Mouse (Mus musculus) frontal cortex, postnatal 14 days (tissue): ENCODE measurements at regions not wholly inside any gene's neighbourhood (a gene's known extent, or its start where the extent isn't known, plus 50 kb on each side); places are given as distances from the start of the nearest gene placed in this dataset.

Source experiments
- DNase-seq, 2 experiments: peaks; one replicate each; pipeline ENCODE4 v3.0.0; 2022; ENCODE audit warnings: low spot score in 2 of 2

DNA sequence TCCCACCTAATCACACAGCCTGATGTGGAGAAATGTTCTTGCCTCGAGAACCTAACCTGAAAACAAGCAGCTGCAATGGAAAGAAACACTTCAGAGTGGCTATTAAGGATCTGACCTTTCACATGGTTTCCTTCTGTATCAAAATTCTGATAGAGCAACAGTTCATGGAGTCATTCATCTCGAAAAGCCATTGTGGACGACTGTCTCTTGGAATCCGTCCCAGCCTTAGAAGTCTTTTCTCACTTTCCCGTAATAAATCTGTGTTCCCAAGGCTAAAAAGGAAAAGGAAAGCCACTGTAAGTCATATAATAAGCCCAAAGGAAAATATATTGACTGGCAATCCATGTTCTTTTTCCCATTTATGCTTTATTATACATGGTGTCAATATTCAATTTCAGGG is 291.4 kb upstream of the Nt5c1b start:
- DNase-seq: no peak

DNA sequence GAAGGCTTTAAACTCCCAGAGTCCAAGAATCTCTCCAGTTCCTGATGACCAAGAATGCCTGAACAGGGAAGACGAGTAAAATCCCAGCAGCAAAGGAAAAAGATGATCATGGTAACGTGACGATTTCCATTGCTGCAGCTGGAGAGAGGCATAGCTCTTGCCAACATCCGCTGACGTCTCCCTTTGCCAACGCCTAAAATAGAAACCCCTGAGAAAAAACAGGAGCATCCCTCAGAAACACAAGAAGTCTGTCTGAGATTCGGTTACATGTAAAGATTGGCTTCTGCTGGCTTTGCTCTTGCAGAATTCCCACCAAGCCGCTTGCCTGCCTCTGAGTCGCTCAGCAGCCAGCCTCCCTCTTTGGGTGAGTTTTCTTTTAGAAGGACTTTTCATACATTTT is 290.3 kb upstream of the Nt5c1b start:
- peak; percentile 5 for DNase-seq

DNA sequence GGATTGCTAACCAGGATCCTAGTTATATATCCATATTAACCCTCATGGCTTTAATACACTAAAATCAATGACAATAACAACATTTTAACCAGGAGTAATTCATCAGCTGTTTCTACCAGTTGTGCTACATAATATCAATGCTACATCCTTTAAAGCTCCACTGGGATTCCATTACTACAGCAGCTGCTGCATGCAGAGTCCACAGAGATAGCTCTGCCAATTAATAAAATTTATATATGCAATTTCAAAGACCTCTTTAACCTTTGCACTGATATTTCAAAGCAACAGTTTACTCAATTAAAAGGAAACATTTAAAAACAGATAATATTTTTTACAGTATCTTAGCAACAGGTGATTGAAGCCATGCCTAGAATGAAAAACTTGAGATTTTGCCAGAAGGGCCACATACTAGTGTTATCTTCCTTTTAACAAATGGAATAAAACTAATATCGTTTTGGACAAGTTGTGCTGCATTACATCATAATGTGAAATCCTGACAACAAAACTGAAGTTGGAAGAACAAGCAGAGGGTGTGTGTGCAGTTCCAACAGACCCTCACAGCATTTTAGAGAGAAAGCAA is 256.8 kb upstream of the Nt5c1b start:
- DNase-seq: no peak

DNA sequence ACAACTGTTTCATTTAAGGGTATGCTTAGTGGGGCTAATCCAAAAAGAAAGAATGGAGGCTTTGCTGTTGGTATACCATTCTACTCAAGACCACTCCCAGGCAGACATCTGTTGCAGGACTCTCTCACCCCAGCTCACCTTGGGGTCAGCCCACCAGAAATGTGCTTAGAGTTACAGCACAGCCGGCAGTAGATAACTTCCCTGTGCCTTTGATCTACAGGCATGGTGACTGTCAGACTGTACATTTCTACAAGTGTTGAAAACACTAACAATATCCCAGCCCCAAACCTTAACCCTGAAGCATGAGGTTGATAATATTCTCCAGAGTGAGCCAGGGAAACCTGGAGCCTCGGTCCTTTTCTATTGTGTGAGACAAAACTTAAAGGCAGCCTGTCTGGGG is 247.7 kb upstream of the Nt5c1b start:
- DNase-seq: no peak

DNA sequence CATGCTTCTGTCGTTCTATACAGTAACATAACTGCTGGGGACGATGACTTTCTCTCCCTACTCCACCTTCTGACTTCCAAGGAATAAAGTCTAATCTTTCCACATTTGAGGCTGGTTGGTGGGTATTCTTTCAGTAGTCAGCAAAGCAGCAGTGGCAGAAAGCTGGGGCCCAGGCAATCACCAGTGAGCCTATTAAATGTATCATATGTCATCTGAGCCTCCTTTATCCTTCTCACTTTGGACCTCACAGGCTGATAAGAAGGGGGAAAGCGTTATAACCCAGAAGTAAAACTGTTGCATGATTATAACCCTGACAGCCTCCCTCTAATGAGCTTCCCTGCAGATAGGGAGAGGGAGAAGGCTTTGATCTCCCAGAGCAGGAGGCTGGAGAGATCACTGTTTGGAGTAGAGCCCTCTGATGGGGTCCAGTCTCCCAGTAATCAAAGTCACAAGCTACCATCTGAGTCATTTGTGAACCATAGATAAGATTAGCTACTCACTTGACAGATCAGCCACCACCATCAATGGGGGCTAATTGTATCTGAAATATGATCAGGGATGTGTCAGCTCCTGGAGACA is 241.7 kb upstream of the Nt5c1b start:
- no peak for DNase-seq

DNA sequence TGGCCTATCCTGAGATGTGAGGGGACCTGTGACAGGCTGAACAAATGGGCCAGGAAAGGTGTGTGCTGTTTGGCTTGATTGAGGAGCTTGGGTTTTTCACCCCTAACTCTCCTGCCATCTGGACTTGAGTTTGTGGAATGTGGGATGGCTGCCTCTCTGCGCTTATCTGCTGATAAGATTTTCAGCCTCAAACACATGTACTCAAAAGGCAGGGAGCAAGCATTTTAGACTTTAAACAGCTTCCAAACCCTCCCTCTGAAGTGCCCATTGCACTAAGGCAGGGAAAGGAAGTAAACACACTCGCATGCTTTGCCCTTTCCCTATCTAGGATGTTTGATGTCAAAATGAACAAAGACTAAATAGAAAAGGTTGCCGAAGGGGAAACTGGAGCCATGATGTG is 235.6 kb upstream of the Nt5c1b start:
- no peak for DNase-seq

DNA sequence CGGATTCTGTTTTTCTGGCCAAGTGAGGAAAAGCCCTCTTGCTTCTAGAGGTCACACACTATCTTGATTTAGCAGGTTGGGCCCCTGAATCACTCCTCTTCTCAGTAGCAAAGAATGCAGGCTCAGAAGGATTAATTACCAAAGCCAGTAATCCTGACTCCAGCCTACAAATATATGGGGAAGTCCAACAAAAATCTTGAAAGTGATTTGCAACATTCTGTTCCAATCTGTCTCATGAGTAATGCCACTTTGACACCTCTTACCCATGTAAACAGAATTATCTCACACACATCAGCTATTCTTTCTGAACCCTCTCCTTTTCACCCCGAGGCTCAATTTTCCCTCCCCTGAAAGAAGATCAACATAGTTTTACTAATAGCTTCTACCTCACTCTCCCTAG is 233.9 kb upstream of the Nt5c1b start:
- no peak for DNase-seq

DNA sequence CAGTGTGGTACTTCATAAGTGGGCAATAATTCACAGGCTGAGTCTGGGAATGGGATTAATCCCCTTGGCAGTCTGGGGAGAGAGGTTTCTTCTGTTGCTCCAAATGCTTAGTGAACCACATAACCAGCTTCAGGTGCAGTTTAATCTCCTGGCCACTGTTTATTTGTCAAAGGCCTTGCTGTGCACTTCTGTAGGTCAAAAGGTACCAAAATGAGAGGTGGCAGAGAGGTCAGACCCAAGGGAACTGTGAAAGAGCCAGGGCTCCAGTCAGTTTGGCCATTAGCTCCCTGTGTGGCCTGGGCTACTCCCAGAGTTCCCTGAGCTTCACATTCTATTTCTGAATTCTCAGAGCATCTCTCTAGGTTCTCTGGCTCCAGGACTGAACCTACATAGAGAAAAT is 229.6 kb upstream of the Nt5c1b start:
- no peak for DNase-seq

DNA sequence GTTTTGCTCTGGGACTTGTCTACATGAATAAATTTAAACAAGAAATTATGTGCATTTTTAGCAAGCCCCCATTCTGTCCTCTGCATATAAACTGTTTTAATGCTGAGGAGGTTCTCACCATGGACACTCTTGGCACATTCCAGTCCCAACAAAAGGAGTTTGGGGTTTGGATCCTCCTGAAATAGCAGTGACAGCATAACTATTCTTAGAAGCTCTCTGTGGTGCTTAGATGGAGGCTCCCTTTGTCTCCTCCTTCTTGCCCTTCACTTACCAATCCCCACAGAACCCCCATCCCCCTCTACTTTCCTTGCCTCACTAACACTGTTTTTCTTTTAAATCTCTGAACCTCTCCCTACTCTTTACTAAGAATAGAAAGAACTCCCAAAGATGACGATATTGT is 208.9 kb upstream of the Nt5c1b start:
- DNase-seq: no peak

DNA sequence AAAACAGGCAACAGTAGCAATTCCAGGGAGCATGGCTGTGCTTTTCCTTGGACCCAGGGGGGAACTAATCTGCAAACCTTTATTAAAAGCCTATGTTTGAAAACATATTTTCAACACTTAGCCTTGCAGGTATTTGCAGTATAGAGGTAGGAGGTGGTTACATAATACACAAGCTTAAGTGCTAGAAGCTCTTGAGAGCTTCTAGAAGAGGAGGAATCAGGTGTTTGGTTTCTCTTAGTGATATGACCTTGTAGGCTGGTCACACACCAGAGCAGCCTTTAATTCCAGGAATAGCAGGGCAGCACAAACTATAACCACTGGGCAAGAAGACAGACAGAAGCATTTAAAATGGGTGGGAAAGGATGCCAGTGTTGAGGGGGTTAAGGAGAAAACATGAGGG is 201.7 kb upstream of the Nt5c1b start:
- no peak for DNase-seq

DNA sequence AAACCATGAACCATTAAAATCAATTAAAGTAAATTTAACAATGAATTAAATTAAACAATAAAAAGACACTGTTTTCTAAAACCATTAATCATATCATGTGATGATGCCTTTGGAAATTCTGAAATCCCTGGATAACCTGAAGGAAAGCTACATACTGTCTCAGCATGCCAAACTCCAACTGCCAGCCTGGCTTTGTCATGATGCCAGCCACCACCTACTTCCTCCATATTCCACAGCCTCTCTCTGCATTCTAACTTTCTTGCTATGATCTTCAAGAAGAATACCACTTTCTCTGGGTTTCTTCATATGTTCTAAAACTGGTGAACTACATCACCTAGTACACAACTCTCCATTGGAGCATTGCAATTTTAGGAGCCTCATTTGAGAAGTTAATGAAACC is 201.2 kb upstream of the Nt5c1b start:
- DNase-seq: no peak

DNA sequence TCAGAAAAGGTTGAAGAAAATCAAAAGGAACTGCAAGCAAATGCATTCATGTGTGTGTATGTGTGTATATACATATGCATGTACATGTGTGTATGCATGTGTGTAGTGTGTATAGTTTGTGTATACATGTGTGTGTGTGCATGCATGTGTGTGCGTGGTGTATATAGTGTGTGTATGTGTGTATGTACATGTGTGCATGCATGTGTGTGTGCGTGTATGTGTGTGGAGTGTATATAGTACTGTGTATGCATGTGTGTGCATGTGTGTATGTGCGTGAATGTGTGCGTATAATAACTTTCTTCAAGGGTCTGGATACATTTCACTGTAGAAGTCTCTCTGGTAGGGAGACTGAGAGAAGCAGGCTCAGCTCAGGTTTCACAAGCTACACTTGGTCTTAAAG is 191.1 kb upstream of the Nt5c1b start:
- no peak for DNase-seq

DNA sequence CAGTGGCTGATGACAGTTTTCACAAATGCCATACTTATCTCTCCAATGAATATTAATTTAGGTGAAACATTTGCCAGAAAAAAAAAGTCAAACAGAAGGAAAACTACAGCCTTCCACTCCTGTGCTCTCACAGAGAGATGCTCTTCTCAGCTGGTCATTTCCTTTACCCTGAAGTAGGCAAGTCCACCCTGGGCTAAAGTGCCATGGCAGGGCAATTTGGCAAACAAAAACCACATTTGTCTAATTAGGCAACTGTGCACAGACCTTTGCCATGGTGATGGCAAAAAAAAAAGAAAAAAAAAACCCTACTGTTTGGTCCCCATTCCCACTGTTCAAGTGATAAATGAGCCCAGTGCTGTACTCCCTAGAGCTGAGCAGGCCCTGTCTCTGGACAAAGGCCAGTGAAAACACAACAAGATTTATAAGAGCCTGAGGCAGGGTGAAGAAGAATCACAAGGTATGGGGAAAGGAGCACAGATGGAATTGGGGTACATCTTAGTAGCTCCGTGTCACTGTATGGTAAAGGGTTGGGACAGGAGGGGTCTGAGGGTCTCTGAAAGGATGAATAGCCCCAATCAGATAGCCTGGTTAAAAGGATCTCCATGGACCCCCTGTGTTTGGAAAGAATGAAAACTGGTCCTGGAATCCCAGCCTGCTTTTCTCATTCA is 190.5 kb upstream of the Nt5c1b start:
- DNase-seq: no peak

DNA sequence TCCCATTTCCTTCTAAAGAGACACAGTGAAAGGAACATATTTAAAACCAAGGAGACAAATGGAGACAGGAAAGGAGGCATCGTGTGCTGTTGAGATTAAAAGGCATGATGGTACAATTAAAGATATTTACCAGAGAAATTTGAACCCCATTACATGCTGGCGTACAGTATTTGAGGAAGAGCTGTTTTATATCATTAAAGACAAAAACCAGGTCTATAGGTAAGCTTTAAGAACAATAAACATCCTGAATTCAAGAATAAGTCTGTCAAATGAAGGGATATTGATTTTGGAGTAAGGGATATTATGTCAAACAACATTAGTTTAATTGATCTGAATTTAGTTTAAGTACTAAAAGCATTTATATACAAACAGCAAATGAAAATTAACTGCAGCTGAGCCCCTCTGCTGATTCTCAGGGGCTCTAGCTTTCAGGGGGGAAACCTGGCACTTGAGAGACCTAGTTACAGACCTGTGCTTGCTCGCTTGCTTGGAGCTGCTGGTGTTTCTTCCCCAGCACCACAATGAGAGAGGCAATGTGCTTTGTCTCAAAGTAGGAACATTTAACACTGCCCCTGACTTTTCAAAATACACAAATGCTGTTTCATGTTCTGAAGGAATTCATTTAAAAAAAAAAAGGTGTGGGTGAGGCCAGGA is 189.8 kb upstream of the Nt5c1b start:
- DNase-seq: no peak

DNA sequence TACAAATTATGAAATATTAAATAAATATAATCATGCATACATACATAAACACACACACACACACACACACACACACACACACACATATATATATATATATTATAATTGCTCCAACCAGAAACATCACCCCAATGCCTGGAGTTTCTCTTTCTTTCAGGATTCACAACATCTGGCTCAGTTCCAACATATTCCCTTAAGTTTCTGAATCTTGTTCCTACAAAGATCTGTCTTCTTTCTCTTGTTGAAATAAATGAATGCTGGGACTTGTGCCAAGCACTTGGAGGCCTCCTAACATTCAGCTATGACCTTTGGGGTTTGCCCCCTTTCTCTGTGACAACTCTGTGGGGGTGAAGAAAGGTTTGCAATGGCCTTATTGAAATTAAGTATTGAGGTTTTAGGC is 187.2 kb upstream of the Nt5c1b start:
- DNase-seq: no peak

DNA sequence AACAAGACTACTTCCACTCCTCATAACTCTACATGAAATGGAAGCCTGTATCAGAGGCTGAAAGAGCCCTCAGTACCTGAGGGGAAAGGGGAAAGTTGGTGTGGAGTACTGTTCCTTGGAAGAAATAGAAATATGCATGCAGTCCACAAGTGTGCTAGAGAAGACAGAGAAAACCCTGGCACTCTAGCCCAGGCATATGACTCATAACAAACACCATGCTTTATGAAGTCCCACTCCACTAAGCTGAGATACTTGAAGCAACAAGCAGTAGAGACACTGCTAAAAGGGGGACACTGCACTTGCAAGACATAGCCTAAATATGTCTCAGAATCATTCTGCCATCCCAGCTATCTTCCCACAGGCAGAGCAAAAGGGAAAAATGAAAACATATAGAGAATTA is 183.2 kb upstream of the Nt5c1b start:
- DNase-seq: no peak

DNA sequence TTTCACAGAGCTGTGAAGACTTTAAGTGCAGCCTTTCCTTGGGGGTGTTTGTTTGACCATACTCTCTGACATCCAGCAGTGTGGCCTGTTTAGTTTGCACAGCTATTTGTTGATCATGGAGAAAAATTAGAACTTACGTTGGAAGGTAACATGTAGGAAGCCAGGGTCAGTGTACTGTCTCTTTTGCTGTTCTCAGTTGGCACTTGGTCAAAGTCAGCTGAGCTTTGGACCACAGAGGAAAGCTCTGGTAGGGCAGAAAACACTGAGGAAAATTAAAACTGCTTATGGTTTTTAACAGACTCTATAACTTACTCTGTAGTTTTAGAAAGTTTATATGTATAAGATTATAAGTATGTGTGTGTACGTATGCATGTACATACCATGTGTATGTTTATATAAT is 180.0 kb upstream of the Nt5c1b start:
- DNase-seq: no peak

DNA sequence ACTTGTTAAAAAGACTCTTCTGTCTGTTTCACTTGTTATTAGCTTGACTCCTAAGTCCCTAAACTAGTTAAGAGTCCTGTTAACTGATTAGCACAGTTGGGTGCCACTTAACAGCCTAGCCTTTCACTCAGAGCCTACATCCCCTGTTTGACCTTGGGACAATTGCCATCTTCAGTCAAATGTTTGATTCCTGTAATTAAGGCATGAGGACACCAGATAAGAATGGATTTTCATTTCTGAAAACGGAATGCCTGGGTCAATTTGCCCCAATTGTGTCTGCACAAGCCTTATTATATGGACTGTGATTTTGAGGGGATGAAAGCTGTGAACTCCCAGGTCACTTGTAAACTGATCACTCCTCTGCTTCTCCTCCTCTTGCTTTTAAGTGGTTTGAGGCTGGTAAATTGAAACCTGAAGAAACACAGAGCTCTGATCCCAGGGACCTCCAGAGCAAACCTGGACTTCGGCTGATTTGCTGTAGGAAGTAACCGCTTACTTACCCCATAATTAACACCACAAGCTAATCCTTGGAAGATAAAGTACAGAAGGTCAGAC is 171.8 kb upstream of the Nt5c1b start:
- no peak for DNase-seq

DNA sequence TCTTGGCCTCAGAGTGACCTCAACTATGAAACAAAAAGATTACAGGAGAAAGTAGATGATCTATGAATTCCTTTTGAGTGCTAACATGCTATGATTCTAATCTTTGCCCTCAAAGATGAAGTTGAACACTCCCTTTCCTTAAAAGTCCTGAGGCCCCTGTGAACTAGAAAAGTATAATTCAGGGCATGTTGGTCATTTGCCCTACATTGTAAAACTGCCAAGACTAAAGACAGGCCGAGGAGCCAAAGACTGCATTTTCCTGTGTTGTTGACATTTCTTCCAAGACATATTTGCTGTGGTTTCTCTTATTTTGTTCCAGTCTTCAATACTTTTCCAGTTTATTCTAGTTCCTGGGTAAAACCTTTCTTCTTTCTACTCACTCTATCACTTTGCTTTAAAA is 159.9 kb upstream of the Nt5c1b start:
- no peak for DNase-seq

DNA sequence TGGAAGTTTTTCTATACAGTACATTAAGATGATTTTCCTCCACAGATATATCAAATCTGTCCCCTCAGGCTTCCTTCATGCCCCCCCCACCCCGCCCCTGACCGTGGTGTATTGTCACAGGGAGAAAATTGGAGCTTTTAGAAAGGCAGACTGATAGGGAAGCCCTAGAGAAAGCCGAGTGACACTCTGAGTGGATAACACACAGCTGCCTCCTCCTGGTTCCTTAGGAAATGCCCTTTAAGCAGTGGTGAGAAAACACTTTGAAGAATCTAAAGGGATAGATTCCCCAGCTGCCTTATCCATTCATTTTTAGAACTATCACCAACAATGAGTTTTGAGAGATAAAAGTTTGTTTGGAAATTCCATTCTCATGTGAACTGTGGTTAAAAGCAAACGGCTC is 147.0 kb upstream of the Nt5c1b start:
- no peak for DNase-seq

DNA sequence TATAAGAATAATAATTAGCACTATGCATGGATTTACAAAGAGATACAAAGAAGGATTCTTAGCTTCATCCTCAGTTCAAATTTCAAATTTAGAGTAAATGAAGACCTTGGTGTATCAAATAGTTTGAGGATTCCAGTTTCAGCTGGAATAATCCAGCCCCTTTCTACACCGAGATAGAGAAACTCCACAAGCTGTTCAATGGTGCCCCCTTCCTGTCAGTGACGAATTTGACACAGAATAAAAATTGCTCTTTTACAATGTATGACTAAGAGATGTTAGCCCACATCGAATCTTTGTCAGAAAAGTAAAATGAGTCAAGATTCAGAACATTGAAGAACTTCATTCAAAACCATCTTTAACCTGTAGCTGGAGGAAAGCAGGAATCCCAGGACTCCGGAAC is 145.9 kb upstream of the Nt5c1b start:
- peak in 1 of 2 experiments; percentile 19 for DNase-seq

DNA sequence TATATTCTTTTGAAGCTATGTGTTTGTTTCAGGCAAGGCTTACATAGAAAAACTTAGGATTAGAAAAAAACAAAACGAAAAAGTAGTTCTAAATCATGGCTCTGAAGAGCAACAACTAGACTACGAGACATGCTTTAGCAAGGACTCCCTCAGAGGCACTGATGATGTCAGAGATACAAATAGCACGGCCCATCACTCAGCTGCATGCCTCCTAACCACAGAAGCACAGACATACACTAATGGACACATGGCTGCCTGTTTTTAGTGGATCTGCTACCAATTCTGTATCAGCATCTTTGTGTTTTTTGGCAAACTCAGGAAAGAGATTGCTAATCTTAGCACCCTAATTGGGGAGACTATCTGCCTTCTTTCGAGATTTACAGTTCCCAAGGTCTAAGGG is 138.6 kb upstream of the Nt5c1b start:
- DNase-seq: no peak

DNA sequence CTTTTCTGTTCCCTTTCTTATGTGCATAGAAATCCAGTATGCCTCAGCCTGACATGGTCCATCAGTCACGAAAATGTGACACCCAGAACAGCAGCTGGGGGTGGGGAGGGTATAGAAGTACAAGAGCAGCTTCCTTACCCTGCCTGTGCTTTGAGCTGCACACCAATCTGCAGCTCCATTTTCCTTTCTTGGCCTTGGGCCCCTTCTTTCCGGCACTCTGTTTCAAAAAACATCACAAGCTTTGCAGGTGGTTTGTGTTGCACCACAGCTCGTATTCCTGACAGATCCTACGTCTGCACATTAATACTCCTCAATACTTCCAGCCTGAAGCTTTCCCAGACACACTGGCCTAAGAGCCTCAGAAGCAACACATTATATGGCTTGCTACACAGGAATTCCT is 138.1 kb upstream of the Nt5c1b start:
- DNase-seq: no peak
